Mouse (Mus musculus) natural killer cell, adult 2 months (primary cell): ENCODE data around the gene Gm21083.
"Not testable (repeated sequence)": the region's sequence is repeated elsewhere in the genome, so short reads cannot be mapped to it uniquely, and the experiment has no call there.

Source experiments
- DNase-seq, 2 experiments: peaks; one replicate each; pipeline ENCODE4 v3.0.0; 2022; ENCODE audit warnings: low spot score in 2 of 2

Gm21083 gene

DNA sequence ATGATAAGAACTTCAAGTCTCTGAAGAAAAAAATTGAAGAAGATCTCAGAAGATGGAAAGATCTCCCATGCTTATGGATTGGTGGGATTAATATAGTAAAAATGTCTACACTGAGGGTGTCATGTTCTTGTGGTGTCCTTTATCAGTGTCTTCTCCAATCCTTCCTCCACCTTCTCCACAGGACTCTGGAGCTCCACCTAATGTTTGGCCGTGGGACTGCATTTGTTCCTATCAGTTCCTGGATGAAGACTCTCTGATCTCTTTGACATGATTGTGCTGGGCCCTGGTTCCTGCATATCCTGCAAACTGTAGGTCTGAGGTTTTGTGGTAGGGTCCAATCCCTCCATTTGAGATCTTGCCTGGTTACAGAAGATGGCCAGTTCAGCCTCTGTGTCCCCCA is 51.0 kb downstream of the Gm21083 start:
- DNase-seq = not testable (repeated sequence)

DNA sequence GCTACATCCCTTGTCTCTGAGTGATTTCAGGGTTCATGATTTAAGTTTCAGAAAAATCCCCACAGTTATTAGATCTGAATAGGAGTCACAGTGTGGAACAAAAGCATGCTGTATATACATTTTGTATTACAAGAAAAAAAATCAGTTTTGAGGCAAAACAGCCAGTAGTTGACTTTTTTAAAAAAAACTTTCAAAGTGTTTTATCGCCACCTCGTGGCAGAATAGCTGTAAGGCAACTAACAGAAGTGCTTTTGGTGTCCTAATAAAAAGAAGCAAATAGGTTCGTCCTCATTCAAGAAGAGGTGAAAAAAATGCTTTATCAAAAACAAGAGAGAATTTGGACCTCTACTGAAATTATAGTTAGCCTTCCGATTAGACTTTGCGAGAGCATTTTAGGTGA is 52.9 kb downstream of the Gm21083 start:
- not testable (repeated sequence) for DNase-seq
